36 mouse cellular contexts compared by ENCODE assay signal in genomic region chr3:27377935-27378334, GRCm38 (mm10). TPM values are rescaled to one million over a fixed set of nuclear protein-coding genes. Genes with fewer than 3 reads are reported as not detected.
"Had no signal": no experiment of that assay in that cellular context is flagged by ENCODE, and none has a peak within 500 bp of the region (broad histone marks: within the 10 kb centered on the region; RNA-seq: fewer than 3 reads in every experiment).

No protein-coding gene starts in this region.

- H3K9ac ChIP-seq: embryonic facial prominence, embryonic 12.5 days; embryonic facial prominence, embryonic 13.5 days; embryonic facial prominence, embryonic 15.5 days; forebrain, embryonic 12.5 days; forebrain, embryonic 13.5 days; forebrain, embryonic 15.5 days; forebrain, postnatal 0 days had no signal

- H3K9me3 ChIP-seq: embryonic facial prominence, embryonic 10.5 days; embryonic facial prominence, embryonic 12.5 days; embryonic facial prominence, embryonic 13.5 days; embryonic facial prominence, embryonic 15.5 days; forebrain, embryonic 10.5 days; forebrain, embryonic 12.5 days; forebrain, embryonic 13.5 days; forebrain, embryonic 15.5 days had no signal

- ATAC-seq: forebrain, embryonic 13.5 days; forebrain, embryonic 14.5 days; forebrain, embryonic 15.5 days; forebrain, embryonic 16.5 days; forebrain, postnatal 0 days had no signal

- DNase-seq: cerebellum, adult 2 months; cerebellum, adult 8-10 months; cerebellum, adult 9-10 months; cerebellum, adult 9-11 months; cerebellum, postnatal 10 days; cerebellum, postnatal 25 days; cerebellum, postnatal 36 days; embryo, embryonic 11 days; forebrain, postnatal 0 days; gastrocnemius, adult 2 months; gastrocnemius, postnatal 10 days; gastrocnemius, postnatal 14 days; gastrocnemius, postnatal 25 days; gastrocnemius, postnatal 36 days; heart, adult 18-20 months; heart, adult 2 months had no signal

- H3K4me3 ChIP-seq: embryonic facial prominence, embryonic 10.5 days; embryonic facial prominence, embryonic 12.5 days; embryonic facial prominence, embryonic 13.5 days; embryonic facial prominence, embryonic 15.5 days; erythroblast, embryonic 14.5 days; forebrain, embryonic 10.5 days; forebrain, embryonic 12.5 days; forebrain, embryonic 13.5 days; forebrain, embryonic 15.5 days; gastrocnemius, adult 2 months; heart, adult 2 months had no signal

- H3K36me3 ChIP-seq: embryonic facial prominence, embryonic 10.5 days; embryonic facial prominence, embryonic 12.5 days; embryonic facial prominence, embryonic 13.5 days; embryonic facial prominence, embryonic 15.5 days; forebrain, embryonic 10.5 days; forebrain, embryonic 12.5 days; forebrain, embryonic 15.5 days had no signal

- H3K27ac ChIP-seq: embryonic facial prominence, embryonic 10.5 days; embryonic facial prominence, embryonic 12.5 days; embryonic facial prominence, embryonic 13.5 days; embryonic facial prominence, embryonic 15.5 days; forebrain, embryonic 10.5 days; forebrain, embryonic 12.5 days; forebrain, embryonic 13.5 days; forebrain, embryonic 15.5 days; gastrocnemius, adult 2 months; heart, adult 2 months had no signal

- H3K4me1 ChIP-seq: embryonic facial prominence, embryonic 10.5 days; embryonic facial prominence, embryonic 12.5 days; embryonic facial prominence, embryonic 13.5 days; embryonic facial prominence, embryonic 15.5 days; forebrain, embryonic 10.5 days; forebrain, embryonic 12.5 days; forebrain, embryonic 13.5 days; forebrain, embryonic 15.5 days had no signal

- H3K4me2 ChIP-seq: embryonic facial prominence, embryonic 12.5 days; embryonic facial prominence, embryonic 13.5 days; embryonic facial prominence, embryonic 15.5 days; forebrain, embryonic 12.5 days; forebrain, embryonic 13.5 days; forebrain, embryonic 15.5 days had no signal

RNA-seq across cellular contexts. Expression of gene Ghsr, which starts 6.8 kb away (rescaled TPM):
- total RNA-seq: common myeloid progenitor, adult 5-6 weeks; gastrocnemius, adult 18-20 months; gastrocnemius, adult 2 months; gastrocnemius, adult 8-10 months; gastrocnemius, postnatal 10 days; gastrocnemius, postnatal 14 days; gastrocnemius, postnatal 25 days; gastrocnemius, postnatal 36 days; gastrocnemius, postnatal 4 days; granulocyte monocyte progenitor cell, adult 5-6 weeks; heart, adult 18-20 months; heart, adult 2 months had no signal
- polyA plus RNA-seq: embryonic facial prominence, embryonic 10.5 days; embryonic facial prominence, embryonic 11.5 days; embryonic facial prominence, embryonic 12.5 days; embryonic facial prominence, embryonic 13.5 days; embryonic facial prominence, embryonic 14.5 days; embryonic facial prominence, embryonic 15.5 days; forebrain, embryonic 10.5 days; forebrain, embryonic 11.5 days; forebrain, embryonic 12.5 days; forebrain, embryonic 13.5 days; forebrain, embryonic 14.5 days; forebrain, embryonic 15.5 days; gonadal fat pad, adult 2 months; heart, adult 2 months had no signal
